Mouse (Mus musculus): ENCODE measurements around the gene Safb2.

Safb2 gene

DNA sequence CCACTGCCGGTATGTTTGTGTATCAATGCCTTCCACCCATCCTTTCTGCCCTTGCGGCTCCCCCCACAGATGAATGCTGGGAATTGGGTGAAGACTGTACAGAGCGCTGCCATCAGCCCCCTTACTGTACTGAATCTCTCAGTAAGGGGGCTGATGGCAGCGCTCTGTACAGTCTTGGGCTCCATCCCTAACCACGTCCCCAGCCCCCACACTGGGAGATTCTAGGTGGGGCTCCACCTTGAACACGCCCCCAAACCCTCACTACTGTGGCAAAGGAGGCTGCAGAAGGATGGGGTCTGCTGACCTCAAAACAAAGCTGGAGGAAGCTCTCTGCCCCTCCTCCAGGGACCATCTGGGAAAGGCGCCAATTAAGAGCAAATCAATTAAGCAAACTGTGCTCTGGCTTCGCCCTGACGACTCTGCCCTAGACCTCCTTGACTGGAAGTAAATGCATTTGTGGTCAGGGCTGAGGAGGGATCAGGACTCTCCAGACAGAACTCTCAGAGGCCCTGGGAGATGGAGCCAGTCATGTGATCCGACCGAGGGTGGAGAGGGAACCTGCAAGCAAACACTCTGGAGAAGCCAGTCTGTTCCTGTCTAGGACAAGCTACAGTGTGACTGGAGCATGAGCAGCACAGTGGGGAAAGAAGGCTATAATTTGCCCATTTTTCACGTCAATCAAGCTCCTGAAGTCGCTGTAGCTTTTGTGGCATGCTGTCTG, 68.5 kb downstream of the Safb2 start:
- DNase-seq (ENCODE audit: low spot score in 2 of 2) = no peak

DNA sequence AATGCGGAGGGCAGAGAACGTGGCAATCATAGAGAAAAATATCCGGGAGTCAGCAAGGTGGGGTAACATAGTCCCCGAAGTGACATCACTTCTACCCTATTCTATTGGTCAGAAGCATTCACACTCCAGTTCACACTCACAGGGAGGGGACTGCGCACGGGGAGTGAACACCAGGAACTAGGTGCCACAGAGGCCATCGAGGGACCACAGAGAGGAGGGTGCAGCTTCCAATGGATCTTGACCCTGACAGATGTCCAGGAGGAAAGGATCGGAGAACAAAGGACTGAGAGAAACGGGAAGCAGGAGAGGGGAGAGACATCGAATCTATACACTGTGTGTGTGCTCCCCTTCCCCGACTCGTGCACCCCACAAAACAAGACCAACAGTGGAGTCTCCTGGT, 69.5 kb downstream of the Safb2 start:
- DNase-seq (ENCODE audit: low spot score in 2 of 2) = no peak

DNA sequence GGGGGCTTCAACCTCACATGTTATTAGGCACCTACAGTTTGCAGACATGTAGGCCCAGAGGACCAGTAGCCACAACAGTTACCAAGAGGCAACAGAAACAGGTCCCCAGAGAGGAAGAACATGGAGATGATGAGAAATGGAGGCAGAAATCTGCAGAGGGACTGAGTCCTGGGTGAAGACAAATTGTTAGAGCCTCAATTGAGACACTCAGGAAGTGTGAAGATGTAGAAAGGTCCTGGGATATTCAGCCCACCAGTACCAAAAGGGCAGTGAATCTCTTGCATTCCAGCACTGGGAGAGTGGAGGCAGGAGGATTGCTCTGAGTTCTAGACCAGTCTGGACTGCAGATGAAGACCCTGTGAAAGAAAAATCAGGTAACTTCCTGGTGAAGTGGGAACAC, 70.1 kb downstream of the Safb2 start:
- DNase-seq (ENCODE audit: low spot score in 2 of 2) = no peak

DNA sequence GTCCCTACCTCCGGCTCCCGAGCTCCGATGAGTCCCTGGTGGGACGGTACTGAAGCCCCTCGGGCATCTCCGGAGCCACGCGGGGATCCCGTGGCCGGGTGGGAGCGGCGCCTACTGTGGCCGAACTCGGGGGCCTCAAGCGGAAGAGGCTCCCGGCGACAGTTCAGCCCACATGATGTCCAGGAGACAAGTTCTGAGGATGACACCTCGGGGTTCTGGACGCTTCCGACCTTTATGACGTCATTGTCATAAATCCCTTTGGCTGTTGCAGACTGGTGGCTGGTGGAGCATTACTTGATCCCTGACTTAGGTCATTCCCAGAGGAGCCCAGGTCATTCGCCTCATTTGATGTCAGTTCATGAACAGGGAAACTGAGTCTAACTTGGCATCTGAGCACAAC, 72.1 kb downstream of the Safb2 start, which contains the start of gene Znrf4:
Gene Znrf4 (minus strand): TSS at position 122 of the 400 bp plus-strand sequence.
- DNase-seq (ENCODE audit: low spot score in 2 of 2) = no peak

DNA sequence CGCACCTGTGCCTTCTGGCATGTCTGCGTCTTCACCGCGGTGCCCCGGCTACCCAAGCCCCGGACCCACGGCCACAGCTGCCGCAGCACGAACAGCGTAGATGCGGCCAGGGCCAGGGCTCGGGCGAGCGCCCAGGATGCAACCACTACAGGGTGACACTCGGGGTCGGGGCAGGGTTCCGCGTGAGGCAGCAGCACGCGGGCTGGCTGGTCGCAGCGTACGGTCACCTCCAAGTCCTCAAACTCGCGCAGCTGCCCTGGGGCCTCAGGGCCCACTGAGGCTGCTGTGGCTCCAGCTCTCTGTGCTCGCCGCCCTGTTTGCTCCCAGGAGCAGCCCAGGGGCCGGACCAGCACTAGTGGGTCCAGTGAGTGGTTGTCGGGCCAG, 72.7 kb downstream of the Safb2 start:
- DNase-seq (ENCODE audit: low spot score in 2 of 2) = no peak

DNA sequence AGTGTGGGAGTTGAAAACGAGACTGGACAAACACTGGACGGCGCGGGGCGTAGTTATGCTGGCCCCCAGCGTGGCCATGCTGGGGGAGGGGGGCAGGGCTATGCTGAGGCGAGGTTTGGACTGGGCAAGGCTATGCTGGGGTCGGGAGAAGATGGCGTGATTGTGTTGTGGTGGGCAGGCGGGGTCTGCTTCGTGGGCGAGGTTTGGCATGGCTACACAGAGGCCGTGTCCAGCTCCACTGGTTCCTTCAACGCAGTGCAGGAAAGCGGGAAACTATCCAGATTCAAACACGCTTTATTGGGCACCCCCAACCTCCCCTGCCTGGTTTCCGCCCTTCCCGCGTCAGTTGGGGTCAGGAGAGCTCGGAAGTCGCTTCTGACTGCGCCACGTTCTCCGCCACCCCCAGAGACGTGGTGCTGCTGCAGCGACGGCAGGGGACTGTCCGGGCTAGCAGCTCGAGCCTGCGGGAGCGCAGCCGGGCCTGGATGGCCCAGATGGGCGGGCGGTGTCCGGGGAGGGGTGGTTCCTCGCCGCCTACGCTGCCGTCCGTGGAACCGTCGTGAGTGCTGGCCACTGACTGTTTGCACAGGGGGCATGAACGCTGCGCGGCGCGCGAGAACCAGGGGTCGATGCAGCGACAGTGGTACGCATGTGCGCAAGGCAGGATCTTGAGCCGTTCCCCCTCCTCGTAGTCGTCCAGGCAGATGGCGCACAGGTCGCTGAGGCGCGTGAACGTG, 73.2 kb downstream of the Safb2 start:
- no peak for DNase-seq (ENCODE audit: low spot score in 2 of 2)
